Mouse (Mus musculus): ENCODE measurements at regions not wholly inside any gene's neighbourhood (a gene's known extent, or its start where the extent isn't known, plus 50 kb on each side); places are given as distances from the start of the nearest gene placed in this dataset.

DNA sequence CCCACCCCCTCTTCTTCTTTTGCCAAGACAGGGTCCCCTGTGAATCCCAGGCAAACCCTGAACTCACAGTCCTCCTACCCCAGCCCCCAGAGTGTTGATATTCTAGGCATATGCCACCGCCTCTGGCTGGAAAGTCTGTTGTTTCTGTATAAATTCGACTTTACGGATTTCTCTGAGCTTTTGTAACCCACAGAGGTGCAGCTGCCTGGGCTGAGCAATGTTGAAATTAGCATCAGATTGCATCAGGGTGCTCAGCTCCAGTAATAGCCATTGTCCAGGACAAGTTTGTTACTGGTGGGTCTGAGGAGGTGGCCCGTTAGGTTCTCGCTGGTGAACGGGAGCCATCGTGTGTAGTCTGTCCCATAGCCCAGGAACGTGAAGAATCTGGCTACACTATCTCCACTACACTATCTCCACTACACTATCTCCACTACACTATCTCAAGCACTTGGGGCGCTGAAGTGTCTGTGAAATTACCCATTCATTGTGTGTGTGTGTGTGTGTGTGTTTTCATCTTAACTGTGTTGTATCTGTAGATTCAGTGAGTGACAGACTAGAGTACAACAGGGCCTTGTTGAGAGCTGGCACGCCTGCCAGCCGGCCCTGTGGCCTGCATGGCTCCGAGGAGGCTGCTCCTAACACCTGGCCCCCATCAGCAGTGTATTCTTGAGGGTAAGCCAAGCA lies 92.4 kb upstream of the Hnrnpk start:
- DNase-seq (ENCODE audit: low read depth), result no peak

DNA sequence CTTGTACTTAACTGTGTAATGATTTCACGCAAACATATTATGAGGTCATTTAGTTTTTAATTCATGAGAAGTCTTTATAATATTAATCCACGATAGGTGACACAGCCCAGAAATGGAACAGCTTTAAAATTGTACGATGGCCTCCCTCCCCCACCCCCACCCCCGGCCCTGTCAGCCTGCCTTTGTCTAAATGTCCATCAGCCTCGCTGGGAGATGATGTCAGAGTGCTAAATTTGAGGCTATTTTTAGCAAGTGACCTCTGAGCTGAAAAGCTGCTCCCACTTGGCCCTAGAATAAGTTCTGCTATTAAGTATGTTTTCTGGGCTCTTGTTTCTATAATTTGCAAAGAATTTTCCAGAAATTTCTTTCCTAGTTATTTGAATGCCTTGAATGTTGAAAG lies 91.6 kb upstream of the Hnrnpk start:
- no peak for DNase-seq (ENCODE audit: low read depth)

DNA sequence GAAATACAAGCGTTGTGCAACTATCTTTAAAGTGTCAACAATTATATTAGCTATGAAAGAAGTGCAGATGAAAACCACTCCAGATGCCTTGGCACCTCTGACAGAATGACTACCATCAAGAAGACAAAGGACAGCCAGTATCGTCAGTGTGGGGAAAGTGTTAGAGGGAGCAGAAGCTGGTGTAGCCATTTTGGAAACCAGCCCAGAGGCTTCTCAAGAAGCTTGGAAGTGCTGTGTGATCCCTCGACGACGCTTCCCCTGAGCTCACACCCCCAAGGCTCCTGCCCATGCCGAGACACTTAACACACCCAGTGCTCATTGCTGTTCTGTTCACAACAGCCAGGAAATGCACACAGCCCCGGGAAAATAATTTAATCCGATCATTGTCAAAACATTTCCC lies 87.7 kb upstream of the Hnrnpk start:
- DNase-seq (ENCODE audit: low read depth), result no peak

DNA sequence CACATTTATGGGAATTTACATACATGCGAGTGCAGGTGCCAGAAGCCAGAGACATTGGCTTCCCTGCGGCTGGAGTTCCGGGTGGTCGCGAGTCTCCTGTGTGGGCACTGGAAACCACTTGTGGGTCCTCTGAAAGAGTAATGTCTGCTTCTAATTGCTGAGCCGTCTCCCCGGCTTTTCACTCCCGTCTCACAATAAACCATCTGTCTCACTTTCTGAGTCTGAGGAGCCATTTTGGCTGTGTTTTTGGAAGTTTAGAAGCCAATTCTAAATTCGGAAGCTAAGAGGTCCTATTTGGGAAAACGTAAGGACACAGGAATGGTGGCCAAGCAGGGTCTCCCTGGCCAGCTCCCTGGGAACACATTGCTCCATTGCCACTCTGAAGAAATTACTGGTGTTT lies 81.9 kb upstream of the Hnrnpk start:
- DNase-seq (ENCODE audit: low read depth), result no peak

DNA sequence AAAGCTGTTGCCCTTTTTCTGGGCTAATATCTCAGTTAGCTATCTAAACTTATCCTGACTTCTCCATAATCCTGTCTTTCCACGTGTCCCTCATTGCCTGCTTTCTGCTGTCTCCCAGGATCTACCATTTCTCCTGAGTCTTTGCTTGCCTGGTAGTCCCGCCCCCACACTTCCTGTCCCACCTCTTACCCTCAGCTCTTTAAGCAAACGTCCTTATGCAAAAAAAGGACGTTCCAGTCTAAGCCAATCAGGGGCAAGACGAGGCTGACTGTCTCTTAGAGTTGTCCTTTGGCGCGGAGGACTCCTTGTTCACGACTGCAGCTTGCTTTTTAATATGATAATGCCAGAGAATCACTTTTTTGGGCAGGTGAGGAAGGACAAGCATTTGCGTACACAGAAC lies 79.6 kb upstream of the Hnrnpk start:
- DNase-seq (ENCODE audit: low read depth), result no peak

DNA sequence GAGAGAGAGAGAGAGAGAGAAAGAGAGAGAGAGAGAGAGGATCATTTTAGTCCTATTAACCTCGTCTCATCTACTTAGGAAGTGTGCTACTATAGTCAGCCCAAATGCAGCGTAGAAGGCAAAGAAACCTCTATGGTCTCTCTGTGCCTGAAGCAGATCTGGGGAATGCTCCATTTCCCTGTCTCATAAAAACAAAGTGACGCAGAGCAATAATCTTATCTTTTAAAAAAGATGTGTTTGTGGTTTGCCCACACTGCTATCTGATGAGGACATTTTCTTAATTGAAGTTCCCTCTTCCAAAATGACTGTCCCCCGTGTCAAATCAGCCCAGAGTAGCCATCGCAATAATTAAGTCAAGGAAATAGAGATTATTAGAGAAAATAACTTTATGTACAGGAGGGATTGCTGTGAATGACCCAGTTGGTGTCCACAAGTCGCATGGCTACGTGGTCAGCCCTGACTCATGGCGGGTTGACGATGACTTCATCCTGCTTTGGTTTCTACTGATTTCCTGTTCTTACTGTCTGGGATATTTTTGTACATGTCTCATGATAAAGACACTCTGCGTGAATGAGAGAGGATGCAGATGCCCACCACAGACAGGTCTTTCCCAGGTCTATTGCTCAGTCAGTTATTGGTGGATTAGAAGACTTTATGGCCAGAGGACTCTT lies 77.9 kb upstream of the Hnrnpk start:
- peak; percentile 23 for DNase-seq (ENCODE audit: low read depth)

DNA sequence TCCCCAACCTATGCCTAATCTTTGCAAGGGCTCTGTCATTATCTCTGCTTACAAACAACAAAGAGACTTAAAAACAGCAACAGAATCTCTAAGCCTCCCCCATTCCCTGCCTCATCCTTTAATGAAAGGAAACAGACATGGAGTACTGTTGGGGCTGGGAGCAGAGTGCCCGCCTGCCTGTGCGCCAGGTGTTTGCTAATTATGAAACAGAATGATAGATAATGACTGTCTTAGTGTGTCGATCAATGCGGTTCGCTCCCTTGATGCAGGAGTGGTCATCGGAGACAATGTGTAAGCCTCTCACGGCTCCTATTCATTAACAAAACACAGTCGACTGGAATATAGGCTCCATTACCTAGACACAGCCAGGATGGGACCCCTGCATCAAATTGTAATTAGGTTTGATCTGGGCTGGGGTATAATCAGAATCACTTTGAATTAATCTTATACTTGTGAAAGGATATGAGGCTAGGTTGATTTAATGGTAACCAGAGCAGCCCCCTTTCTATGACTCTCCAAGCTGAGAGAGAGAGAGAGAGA lies 77.3 kb upstream of the Hnrnpk start:
- DNase-seq (ENCODE audit: low read depth), result no peak

DNA sequence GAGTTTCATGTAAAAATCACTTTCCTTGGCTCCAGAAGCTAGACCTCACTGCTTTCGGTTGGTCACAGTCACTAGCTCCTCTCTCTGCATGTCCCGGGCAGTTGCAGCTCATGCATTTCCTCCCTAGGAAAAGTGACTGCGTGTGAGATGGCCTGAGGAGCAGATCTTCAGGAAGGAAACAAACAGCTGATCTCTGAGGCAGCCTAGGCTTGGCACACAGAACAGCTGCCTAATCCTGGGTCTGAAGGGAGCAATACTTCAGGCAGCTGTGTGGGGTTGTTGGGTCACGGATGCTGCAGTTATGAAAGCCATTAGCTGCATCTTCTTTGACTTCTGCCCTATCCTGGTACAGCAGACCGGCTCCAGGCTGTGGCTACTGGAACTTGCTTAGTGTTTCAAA lies 75.3 kb upstream of the Hnrnpk start:
- no peak for DNase-seq (ENCODE audit: low read depth)

DNA sequence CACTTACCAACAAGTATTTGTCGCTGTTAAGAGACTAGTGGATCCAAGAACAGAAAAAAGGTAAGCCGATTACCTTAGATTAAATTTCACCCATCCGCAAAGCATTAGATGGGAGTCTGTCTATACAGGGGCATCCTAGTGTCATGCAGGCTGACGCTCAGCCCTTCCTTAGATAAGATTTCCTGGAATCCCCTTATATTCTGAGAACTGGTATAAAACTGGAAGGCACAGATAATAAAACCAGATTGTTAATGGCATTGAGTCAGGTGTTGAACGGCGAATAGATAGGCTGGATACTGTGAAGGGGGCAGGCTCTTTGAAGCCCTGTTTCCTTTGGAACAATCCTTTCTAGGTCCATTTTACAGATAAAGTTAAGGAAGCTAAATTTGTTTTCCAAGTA lies 74.1 kb upstream of the Hnrnpk start:
- no peak for DNase-seq (ENCODE audit: low read depth)

DNA sequence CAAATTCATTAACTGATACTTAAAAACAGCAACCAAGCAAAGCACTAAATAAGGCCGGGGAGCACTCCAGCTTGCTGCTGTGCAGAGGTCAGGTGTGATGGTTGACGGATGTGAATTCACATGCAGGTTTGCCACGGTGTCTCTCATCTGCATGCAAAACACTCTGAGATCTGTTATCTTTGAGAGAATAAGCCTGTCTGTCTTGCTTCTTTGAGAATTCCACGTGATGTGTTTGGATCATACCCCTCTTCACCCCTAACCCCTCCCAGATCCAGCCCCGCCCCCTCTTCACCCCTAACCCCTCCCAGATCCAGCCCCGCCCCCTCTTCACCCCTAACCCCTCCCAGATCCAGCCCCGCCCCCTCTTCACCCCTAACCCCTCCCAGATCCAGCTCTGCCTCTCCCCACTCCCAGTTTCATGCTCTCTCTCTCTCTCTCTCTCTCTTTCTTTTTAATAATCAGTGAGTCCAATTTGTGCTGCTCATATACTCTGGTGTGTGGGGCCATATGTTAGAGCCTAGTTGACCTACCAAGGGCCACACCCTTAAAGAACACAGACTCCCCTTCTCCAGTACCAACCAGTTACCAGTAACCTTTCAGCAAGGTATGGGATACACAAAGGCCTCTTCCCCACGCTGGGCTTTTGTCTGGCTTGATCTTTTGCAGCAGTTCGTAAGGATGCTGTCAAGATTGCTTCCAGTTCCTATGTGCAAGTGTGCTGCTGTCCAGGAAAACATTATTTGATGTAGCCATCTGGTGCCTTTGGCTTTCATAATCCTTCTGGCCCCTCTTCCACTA lies 73.1 kb upstream of the Hnrnpk start:
- DNase-seq (ENCODE audit: low read depth), result no peak

DNA sequence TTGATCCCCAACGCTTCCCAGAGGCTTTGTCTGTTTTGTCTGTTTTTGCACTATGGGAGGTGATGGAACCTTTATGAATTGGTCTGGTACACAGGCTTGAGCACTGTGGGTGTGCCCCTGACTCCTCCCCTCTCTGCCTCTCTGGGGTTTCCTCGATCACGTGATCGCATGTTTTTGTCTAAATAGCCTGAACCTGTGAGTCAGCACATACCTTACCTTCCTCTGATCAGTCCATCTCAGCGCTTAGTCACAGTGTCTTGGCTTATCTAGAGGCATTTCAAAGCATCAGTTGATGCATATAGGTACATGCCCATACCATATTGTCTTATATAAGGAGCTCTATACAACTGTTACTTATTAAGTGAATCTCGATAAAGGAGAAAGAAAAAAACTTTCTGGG lies 72.4 kb upstream of the Hnrnpk start:
- peak; percentile 15 for DNase-seq (ENCODE audit: low read depth)

DNA sequence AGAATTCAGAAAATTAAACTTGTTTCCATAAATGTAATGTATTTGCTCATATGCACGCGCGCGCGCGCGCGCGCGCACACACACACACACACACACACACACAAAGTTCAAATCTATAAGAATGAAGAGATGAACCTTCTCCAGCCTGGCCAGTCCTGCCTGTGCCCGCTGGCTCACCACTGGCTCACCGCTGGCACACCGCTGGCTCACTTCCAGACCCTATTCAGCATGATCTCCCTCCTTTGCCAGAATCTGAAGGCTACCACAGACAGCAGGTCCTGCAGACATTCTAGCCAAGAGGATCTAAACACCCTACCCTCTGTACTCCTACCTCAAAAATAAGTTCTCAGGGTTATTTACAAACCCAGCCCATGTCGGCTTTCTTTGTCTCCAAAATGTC lies 69.3 kb upstream of the Hnrnpk start:
- no peak for DNase-seq (ENCODE audit: low read depth)

DNA sequence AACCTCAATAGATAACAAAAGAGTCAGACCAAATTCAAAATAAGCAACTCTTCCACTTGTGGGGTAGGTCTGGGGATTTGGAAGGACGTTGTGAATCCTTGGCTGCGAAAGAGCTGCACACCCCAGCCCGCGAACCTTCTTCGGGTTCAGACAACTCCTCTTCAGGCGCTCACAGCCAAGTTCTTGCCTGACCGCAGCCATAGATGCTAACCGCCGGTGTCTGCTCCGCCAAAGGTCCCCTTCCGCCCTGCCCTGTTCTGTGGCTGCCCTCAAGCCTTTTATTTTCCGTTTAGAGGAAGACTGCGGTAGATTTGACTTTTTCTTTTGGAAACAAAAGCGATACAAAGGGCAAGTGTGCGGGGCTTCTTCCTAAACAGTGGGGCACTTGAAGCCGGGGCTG lies 68.6 kb upstream of the Hnrnpk start:
- no peak for DNase-seq (ENCODE audit: low read depth)

DNA sequence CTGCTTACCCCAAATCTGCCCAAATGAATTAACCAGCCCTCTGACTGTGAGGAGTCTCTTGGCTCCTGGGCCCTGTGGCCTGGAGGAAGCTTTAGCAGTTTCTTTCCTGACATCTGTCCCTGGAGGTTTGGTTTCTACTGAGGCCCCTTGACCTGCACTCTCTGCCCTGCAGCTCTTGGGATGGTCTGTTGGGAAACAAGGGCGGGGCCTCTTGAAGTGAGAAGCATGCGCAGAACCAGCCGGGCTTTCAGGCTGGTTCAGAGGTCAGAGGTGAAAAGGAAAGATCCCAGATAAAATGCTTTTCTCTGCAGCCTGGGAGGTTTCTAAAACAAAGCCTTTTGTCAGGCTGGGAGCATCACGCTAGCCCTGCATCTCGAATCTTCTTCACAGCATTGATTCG lies 66.6 kb upstream of the Hnrnpk start:
- DNase-seq (ENCODE audit: low read depth), result no peak

DNA sequence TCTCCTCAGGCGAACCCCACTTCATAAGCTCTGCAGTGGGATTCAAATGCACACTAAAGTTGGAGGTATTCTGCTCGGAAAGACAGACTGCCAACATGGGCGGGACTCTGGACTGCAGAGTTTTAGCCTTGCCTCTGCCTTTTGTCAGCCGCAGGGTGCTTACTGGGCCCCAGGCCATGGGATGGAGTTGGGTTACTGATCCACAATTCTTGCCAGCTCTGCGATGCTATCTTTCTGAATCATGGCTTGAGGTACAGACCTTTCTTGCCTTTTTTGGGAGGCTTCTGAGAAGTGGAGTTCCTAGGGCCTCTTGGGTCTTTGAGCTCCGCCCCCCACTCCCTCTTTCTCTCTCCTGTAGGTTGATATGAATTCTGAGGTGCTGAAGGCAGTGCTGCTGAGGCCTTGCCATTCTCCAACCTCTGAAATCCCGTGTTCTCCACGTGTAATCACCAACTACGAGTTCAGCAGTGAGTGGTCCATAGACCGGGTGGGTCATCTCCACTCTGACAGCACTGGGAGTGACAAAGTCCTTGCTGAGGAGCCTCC lies 64.0 kb upstream of the Hnrnpk start:
- DNase-seq (ENCODE audit: low read depth), result peak; percentile 57

DNA sequence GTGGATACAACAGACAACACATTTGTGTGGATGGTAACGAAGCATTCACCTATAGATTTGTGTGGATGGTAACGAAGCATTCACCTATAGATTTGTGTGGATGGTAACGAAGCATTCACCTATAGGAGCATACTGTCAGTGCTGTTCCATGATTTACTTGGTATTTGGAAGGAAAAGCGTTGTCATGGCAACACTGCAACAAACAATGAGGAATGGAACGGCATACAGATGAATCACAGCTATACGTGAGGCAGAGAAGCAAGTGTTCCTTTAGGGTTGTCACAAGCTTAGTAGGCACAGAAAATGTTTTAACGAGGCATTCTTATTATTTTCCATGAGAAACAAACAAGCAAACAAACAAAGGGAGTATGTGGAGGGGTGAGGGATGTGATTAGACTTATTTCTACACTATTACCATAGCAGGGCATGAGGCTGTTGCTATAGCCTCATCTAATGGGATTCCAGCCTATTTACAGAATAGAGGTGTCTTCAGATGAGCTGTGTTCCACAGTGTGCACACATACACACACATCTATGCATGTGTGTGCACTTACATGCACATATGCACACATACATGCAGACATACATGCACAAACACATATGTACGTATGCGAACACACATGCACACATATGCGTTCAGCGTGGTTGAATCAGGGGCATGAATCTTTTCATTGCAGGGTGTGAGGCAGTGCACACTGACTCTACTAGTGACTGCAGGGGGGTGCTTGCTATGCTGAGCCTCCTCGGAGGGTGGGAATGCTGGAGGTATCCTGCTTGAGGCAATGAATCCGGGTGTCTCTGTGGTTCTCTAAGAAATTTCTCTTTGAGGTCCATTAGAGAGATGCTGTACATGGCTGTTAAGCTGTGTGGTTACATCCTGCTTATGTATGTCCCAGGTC lies 62.3 kb upstream of the Hnrnpk start:
- no peak for DNase-seq (ENCODE audit: low read depth)

Data from fibroblast of lung, adult 2 months (primary cell).